Mouse (Mus musculus) forebrain, embryonic 11.5 days (tissue): ENCODE data around the gene Asic3. TPM values are rescaled to one million over a fixed set of nuclear protein-coding genes. Genes with fewer than 3 reads are reported as not detected.

Experiments
- ATAC-seq: fragments of 200-750 bp; cut with Nextera tagmentation; replicated peaks from 2 replicates; pipeline ENCODE4 v1.8.0; 2017; ENCODE audit warnings: moderate TSS enrichment; ENCODE audit not compliant: low FRiP score
- DNase-seq: peaks from one replicate; pipeline ENCODE4 v3.0.0-alpha.2; 2017; ENCODE audit warnings: low spot score
- H3K27ac ChIP-seq: fragments of 300-500 bp; sonication (generic); 2 replicates; pipeline ENCODE4 v1.5.1; 2014; ENCODE audit warnings: low read depth, low read length
- H3K27me3 ChIP-seq: fragments of 300-500 bp; sonication (generic); 2 replicates; pipeline ENCODE4 v1.6.1; 2014; ENCODE audit warnings: mild to moderate bottlenecking, low read length, mixed read lengths; ENCODE audit not compliant: control insufficient read depth, insufficient read depth
- H3K36me3 ChIP-seq: fragments of 300-500 bp; sonication (generic); 2 replicates; pipeline ENCODE4 v1.6.1; 2014; ENCODE audit warnings: mild to moderate bottlenecking, low read length, moderate library complexity, mixed read lengths; ENCODE audit not compliant: control insufficient read depth, insufficient read depth
- H3K4me1 ChIP-seq: fragments of 300-500 bp; sonication (generic); replicated peaks from 2 replicates; pipeline ENCODE4 v1.6.1; 2014; ENCODE audit warnings: low read length, mixed read lengths; ENCODE audit not compliant: control insufficient read depth, insufficient read depth
- H3K4me2 ChIP-seq: fragments of 300-500 bp; sonication (generic); 2 replicates; pipeline ENCODE4 v1.6.1; 2014; ENCODE audit warnings: low read depth, mild to moderate bottlenecking, low read length, moderate library complexity, mixed read lengths; ENCODE audit not compliant: severe bottlenecking
- H3K4me3 ChIP-seq: fragments of 300-500 bp; sonication (generic); 2 replicates; pipeline ENCODE4 v1.5.1; 2014; ENCODE audit warnings: low read depth, low read length
- H3K9ac ChIP-seq: fragments of 300-500 bp; sonication (generic); 2 replicates; pipeline ENCODE4 v1.6.1; 2014; ENCODE audit warnings: low read length
- H3K9me3 ChIP-seq: fragments of 300-500 bp; sonication (generic); 2 replicates; pipeline ENCODE4 v1.6.1; 2016; ENCODE audit warnings: low read length, mixed read lengths; ENCODE audit not compliant: control insufficient read depth
- WGBS: fragments of 180-500 bp; shearing (Covaris S2); extraction: QIAGEN DNeasy Blood & Tissue Kit; methylation state at CpG from one replicate; pipeline ENCODE4 v1.1.7; 2014; 5-methylcytosine and 5-hydroxymethylcytosine counted together
- polyA plus RNA-seq: library from polyadenylated mRNA; unstranded; fragments of >200 nt; fragmentation: Nextera tagmentation; extraction: Ambion mirVana; gene quantifications from 2 replicates; pipeline ENCODE4 v1.2.1, GENCODE M21; 2014

The Asic3 gene
- polyA plus RNA-seq, 1 experiment from 2014 or later, result not detected

DNA sequence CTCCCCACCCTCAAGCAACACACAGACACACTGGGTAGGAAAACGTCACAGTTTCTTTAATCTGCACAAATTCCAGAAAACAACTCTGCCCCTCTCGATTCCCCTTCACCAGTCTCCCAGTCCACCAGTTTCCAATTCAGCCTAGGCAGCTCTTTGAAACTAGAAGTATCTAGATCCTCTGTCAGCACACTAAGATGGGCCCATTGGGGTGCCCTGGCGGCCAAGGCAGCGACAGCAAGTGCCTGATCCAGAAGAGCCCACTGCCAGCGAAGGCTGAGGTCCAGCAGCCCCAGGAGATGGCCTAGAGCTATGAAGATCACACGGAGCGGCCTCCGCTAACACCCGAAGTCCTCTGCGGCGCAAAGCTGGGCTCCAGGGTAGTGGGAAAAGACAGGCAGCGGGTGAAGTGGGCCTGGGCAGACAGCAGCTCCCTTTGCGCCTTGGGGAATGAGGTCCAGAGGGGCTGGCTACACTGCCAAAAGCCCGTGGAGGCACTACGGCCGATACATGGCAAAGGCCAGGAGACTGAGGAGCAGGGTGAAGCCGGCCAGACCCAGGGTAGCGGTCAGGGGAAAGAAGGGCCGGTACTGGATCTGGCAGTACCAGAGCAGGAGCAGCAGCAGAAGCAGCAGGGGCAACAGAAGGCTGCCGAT lies 32.4 kb downstream of the Asic3 start:
- no peak for DNase-seq
- H3K9ac ChIP-seq, result peak overlapping the region; percentile 97
- ATAC-seq, result no peak; the same call in 1 of the 2 replicates
- H3K9me3 ChIP-seq, result no peaks in the 10 kb centered on the region
- H3K4me1 ChIP-seq, result peaks cover 19% of the 10 kb centered on the region; the same call in 1 of the 2 replicates
- H3K27ac ChIP-seq, result peak overlapping the region; percentile 63
- peak overlapping the region; percentile 87 for H3K4me2 ChIP-seq
- no peaks in the 10 kb centered on the region for H3K27me3 ChIP-seq
- H3K4me3 ChIP-seq, result peak overlapping the region; percentile 93
- peaks cover 3% of the 10 kb centered on the region; the same call in 1 of the 2 replicates for H3K36me3 ChIP-seq
- WGBS, result 56% methylated on average over 20 of the region's 20 CpGs

DNA sequence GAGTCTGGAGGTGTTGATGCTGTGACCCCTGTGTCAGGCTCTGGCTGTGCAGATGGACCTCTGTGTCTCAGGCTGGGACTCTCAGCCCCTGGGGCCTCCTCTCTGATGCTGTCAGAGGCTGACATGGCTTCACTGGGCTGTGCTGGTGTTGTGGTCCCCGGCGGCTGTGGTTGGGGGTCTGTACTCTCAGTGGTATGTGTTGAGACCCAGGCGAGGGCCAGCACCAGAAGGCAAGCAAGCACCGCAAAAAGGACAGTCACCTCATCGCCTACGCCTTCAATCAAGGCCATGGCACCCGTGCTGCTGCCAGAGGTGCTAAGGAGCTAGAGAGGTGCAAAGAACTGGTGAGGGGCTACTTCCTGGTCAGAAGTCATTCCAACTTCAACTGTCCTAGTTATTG lies 33.4 kb downstream of the Asic3 start:
- whole genome bisulfite sequencing, result 93% methylated on average over 7 of the region's 7 CpGs
- H3K27ac ChIP-seq, result no peak overlapping the region
- 0 out of 2 replicates have a peak overlapping the region, but pooled peaks have one; percentile 83 for H3K4me2 ChIP-seq
- no peak overlapping the region for H3K4me3 ChIP-seq
- no peaks in the 10 kb centered on the region; the same call in 1 of the 2 replicates for H3K36me3 ChIP-seq
- no peaks in the 10 kb centered on the region for H3K27me3 ChIP-seq
- H3K4me1 ChIP-seq, result peaks cover 24% of the 10 kb centered on the region; the same call in 1 of the 2 replicates
- DNase-seq (no peak), ATAC-seq (no peak)
- H3K9ac ChIP-seq, result no peak overlapping the region
- H3K9me3 ChIP-seq, result no peaks in the 10 kb centered on the region

DNA sequence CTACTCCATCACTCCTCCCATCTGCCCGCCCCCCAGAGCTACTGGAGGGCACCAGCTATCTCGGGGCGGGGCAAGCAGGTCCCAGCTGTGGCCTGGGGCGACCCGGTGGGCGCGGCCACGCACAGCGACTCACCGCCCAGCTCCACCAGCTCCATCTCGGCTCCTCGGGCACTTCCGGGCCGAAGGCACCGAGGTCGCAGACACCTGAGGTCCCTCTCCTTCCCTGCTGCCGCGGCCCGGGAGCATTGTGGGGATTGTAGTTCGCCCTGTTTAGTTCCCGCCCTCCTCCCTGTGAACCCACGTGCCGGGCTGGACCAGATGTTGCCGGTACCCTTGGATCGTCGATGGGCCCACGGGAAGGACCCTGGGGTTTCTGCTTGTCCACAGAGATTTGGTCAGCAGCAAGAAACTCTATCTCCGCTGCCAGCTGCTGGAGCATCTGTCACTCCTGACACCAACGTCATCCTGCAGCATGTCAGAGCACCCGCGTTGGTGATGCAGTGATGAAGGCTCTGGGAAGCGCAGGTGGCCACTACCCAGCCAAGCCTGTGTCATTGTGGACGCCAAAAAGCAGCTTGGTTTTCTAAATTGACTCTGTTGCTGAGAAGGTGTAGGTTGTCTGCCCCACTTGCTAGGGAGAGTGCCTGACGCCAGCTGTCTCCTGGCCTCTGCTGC lies 34.6 kb downstream of the Asic3 start, which contains the start of gene Tmub1:
Tmub1 (minus strand) TSS at position 231 of the 675 bp plus-strand sequence.
- H3K9me3 ChIP-seq, result no peaks in the 10 kb centered on the region
- H3K36me3 ChIP-seq, result no peaks in the 10 kb centered on the region
- DNase-seq (peak; percentile 86), ATAC-seq (peak; percentile 48)
- H3K27ac ChIP-seq, result no peak within 1 kb of the TSS
- H3K4me1 ChIP-seq, result peaks cover 24% of the 10 kb centered on the region; the same call in 1 of the 2 replicates
- no peaks in the 10 kb centered on the region for H3K27me3 ChIP-seq
- WGBS, result 3% methylated on average over 34 of the region's 34 CpGs
- peak within 1 kb of the TSS; percentile 66 for H3K9ac ChIP-seq
- peak within 1 kb of the TSS; percentile 83 for H3K4me2 ChIP-seq
- H3K4me3 ChIP-seq, result peak within 1 kb of the TSS; percentile 55

DNA sequence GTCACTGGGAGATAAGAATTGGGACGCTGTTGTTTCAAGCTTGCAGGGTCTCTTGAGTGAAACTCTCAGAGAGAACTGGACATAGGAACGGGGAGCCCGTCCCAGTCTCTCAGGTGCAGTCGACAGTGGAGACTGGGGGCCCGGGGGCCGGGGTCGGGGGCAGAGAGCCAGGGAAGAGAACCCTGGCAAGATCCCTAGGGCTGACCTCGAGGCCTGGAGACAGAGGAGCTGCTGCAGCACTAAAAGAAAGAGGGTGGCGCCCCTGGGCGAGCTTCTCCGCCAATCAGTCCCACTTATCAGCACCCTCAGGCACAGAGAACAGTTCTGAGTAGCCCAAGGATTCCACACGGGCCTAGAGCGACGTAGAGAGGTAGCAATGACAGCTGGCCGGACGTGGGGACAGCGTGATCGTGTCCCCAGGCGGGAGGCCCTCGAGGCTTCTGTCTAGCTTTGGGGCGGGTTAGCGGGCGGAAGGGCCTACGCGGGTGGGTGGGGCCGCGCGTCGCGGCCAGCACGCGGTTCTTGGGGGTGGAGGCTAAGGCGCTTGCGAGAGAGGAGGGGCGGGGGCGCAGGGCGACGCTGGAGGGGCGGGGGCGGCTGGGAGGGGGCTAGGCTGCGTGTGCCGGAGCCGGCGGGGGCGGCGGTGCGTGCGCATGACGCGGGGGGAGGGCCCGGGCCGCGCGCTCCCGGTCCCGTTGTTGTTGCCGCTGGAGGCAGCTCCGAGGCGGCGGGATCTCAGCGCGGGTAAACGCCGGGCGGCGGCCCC lies 38.3 kb downstream of the Asic3 start:
- Histone ChIP-seq H3K4me3 (peak overlapping the region; percentile 93), H3K4me2 (peak overlapping the region; percentile 98), H3K27me3 (no peaks in the 10 kb centered on the region), H3K4me1 (peaks cover 36% of the 10 kb centered on the region), H3K36me3 (no peaks in the 10 kb centered on the region), H3K9me3 (no peaks in the 10 kb centered on the region), H3K9ac (peak overlapping the region; percentile 93), H3K27ac (peak overlapping the region; percentile 86)
- ATAC-seq (peak; percentile 73), DNase-seq (peak; percentile 95)
- 3% methylated on average over 50 of the region's 66 CpGs for WGBS

DNA sequence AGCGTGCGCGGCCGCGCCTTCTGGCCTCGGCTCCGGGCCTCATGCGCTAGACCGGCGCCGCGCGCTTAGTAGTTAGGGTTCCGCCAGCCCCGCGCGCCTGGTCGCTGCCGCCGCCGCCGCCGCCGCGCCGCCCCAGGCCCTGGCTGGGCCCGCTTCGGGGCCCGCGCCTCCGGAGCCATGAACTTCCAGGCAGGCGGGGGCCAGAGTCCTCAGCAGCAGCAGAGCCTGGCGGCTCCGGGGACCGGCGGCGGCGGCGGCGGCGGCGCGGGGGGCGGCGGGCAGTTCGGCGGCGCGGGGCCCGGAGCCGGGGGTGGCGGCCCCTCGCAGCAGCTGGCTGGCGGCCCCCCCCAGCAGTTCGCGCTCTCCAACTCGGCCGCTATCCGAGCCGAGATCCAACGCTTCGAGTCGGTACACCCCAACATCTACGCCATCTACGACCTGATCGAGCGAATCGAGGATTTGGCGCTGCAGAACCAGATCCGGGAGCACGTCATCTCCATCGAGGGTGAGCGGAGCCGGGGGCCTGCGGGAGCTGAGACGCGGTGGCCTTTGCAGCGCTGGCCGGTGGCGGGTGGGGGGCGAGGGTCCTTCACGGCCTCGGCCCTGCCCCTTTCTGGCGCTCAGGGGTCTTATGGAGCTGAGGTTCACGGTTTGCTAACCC lies 39.0 kb downstream of the Asic3 start, which contains the start of gene Agap3:
Agap3 (plus strand) TSS at position 148 of the 661 bp plus-strand sequence.
- DNase-seq, result peak; percentile 74
- Histone ChIP-seq H3K36me3 (no peaks in the 10 kb centered on the region; the same call in 1 of the 2 replicates), H3K9ac (peak within 1 kb of the TSS; percentile 93), H3K27ac (peak within 1 kb of the TSS; percentile 86), H3K9me3 (no peaks in the 10 kb centered on the region), H3K27me3 (no peaks in the 10 kb centered on the region), H3K4me1 (peaks cover 36% of the 10 kb centered on the region), H3K4me2 (peak within 1 kb of the TSS; percentile 98), H3K4me3 (peak within 1 kb of the TSS; percentile 93)
- peak; percentile 55 for ATAC-seq
- WGBS, result 1% methylated on average over 52 of the region's 85 CpGs

DNA sequence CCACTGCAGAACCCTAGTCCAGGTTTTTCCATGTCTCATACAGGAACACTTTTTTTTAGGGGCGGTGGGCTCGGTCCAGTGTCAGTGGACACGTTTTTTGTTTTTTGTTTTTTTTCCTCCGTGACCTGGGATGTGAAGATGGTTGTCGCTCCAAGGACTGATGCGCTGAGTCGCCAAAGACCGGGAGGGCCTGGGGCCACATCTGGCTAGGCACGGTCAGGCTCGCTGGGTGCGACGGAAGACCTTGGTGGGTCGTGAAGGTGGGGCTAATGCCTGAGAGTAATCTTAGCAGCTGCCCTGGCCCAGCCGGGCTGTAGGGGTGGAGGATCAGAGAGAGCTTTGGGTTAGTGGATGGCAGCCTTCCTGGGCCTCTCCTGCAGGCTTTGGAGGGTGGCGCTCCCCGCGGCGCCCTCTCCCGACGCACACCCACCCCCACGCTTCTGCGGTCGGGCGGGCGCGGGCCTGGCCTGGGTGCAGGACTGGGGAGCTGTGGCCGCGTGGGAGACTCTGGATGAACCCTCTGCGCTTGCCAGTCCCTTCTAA lies 39.6 kb downstream of the Asic3 start:
- under 1% methylated on average over 29 of the region's 29 CpGs for WGBS
- Histone ChIP-seq H3K27me3 (no peaks in the 10 kb centered on the region), H3K27ac (peak overlapping the region; percentile 86), H3K4me3 (peak overlapping the region; percentile 93), H3K4me1 (peaks cover 35% of the 10 kb centered on the region), H3K36me3 (no peaks in the 10 kb centered on the region; the same call in 1 of the 2 replicates), H3K9ac (peak overlapping the region; percentile 93), H3K9me3 (no peaks in the 10 kb centered on the region), H3K4me2 (peak overlapping the region; percentile 98)
- DNase-seq (peak; percentile 66), ATAC-seq (peak; percentile 9; the same call in 1 of the 2 replicates)

DNA sequence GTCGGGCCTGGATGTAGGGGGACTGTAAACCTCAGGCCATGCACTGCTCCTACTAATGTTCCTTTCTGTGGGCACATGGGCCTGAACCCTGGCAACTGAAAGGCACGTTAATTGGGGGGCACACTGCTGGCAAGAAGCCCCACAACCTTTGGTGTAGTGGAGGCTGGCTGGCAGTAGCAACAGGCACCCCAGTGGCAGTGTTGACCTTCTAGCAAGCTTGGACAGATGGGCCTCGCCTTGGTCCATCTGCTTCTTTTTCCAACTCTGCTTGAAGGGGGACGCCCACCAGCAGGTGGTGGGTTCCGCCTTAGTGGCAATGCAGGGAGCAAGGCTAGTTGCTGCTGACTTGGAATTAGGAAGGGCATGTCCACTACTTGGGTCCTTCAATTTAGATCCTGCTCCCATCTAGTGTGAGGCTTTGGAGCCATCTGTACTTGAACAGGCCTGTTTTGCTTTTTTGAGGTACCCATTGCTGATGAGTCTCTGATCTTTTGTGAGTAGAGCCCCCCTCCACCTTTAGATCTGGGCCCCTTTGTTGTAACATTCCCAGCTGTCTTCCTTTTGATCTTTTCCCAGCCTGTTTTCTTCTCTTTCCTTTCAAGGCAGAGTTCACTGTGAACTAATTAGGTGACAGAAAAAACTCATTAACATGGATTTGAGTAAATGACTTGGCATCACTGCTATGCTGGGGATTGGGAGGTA lies 40.2 kb downstream of the Asic3 start:
- no peaks in the 10 kb centered on the region for H3K9me3 ChIP-seq
- DNase-seq, result peak; percentile 72
- peak overlapping the region; percentile 93 for H3K9ac ChIP-seq
- H3K27ac ChIP-seq, result peak overlapping the region; percentile 86
- no peaks in the 10 kb centered on the region; the same call in 1 of the 2 replicates for H3K36me3 ChIP-seq
- peak; percentile 8; the same call in 1 of the 2 replicates for ATAC-seq
- H3K4me1 ChIP-seq, result peaks cover 31% of the 10 kb centered on the region
- peak overlapping the region; percentile 98 for H3K4me2 ChIP-seq
- H3K27me3 ChIP-seq, result no peaks in the 10 kb centered on the region
- peak overlapping the region; percentile 93 for H3K4me3 ChIP-seq
- 5% methylated on average over 5 of the region's 5 CpGs for WGBS
